Mouse (Mus musculus) brain, embryonic 14.5 days (tissue): ENCODE data around the gene 1810009A15Rik.

Source experiments
- CTCF ChIP-seq: fragments of 200-500 bp; IDR thresholded peaks from 2 replicates; pipeline ENCODE4 v1.5.1; 2012; ENCODE audit warnings: inconsistent platforms, mild to moderate bottlenecking, moderate library complexity, borderline replicate concordance; ENCODE audit not compliant: insufficient read depth, insufficient read length; ENCODE audit errors: extremely low read depth
- POLR2A ChIP-seq: fragments of 200-500 bp; IDR thresholded peaks from 2 replicates; pipeline ENCODE4 v1.6.1; 2012; ENCODE audit warnings: mild to moderate bottlenecking, inconsistent platforms, borderline replicate concordance; ENCODE audit not compliant: poor library complexity, insufficient read depth, insufficient read length, severe bottlenecking; ENCODE audit errors: extremely low read depth

- TF ChIP-seq POLR2A (peak; percentile 78), CTCF (no peak)
These were observed 4.4 kb downstream of the 1810009A15Rik start, which contains the start of gene Ints5 for GRCm38 (mm10) chr19:8892829-8893766.
